Mouse (Mus musculus) lung, adult 18-20 months (tissue): ENCODE results near the gene Ghitm.

Source experiments
- DNase-seq, 2 experiments: peaks; one replicate each; pipeline ENCODE4 v3.0.0; 2022; ENCODE audit warnings: mixed read lengths in 2 of 2

The Ghitm gene

GRCm38 (mm10) chr14:37101531-37101930 lies 33.5 kb downstream of the Ghitm start:
- no peak for DNase-seq

GRCm38 (mm10) chr14:37097956-37098530 lies 37.0 kb downstream of the Ghitm start, which contains the start of gene Cdhr1:
Gene Cdhr1, minus strand, starts transcription at chr14:37098347.
- DNase-seq, result no peak

GRCm38 (mm10) chr14:37095556-37095955 lies 39.5 kb downstream of the Ghitm start:
- no peak for DNase-seq

- DNase-seq, result no peak
These were observed 40.6 kb downstream of the Ghitm start for GRCm38 (mm10) chr14:37094436-37094835.

GRCm38 (mm10) chr14:37083755-37084154 lies 51.3 kb downstream of the Ghitm start:
- no peak for DNase-seq

- no peak for DNase-seq
These were observed 54.3 kb downstream of the Ghitm start for GRCm38 (mm10) chr14:37080724-37081123.
